Mouse (Mus musculus): ENCODE measurements around the gene Slc35b2.

The Slc35b2 gene

GRCm38 (mm10) chr17:45594195-45594594 lies 30.5 kb downstream of the Slc35b2 start:
- TF ChIP-seq POU5F1 (IDR thresholded peaks at IDR 0.05; ENCODE audit: borderline replicate concordance, low read length) (no peak), NANOG (IDR thresholded peaks at IDR 0.05; ENCODE audit: borderline replicate concordance, low read length) (no peak), CTCF (conservative IDR thresholded peaks at IDR 0.05; ENCODE audit: low read length) (no peak)
- Histone ChIP-seq H3K27me3 (ENCODE audit: insufficient read depth, low read length) (no peaks in the 10 kb centered on the region), H3K4me3 (replicated peaks; ENCODE audit: low read length) (peak overlapping the region; percentile 98), H3K36me3 (ENCODE audit: insufficient read depth, low read length) (peaks cover 54% of the 10 kb centered on the region), H3K9me3 (ENCODE audit: low read length) (no peaks in the 10 kb centered on the region), H3K4me1 (replicated peaks; ENCODE audit: low read depth, low read length) (peaks cover 89% of the 10 kb centered on the region)

GRCm38 (mm10) chr17:45594881-45595735 lies 31.4 kb downstream of the Slc35b2 start:
- no peaks in the 10 kb centered on the region for H3K9me3 ChIP-seq (ENCODE audit: low read length)
- H3K36me3 ChIP-seq (ENCODE audit: insufficient read depth, low read length) = peaks cover 49% of the 10 kb centered on the region
- H3K4me3 ChIP-seq (replicated peaks; ENCODE audit: low read length) = peak overlapping the region; percentile 98
- H3K4me1 ChIP-seq (replicated peaks; ENCODE audit: low read depth, low read length) = peaks cover 86% of the 10 kb centered on the region
- TF ChIP-seq CTCF (conservative IDR thresholded peaks at IDR 0.05; ENCODE audit: low read length) = no peak
- TF ChIP-seq POU5F1 (IDR thresholded peaks at IDR 0.05; ENCODE audit: borderline replicate concordance, low read length) = no peak
- no peak for TF ChIP-seq NANOG (IDR thresholded peaks at IDR 0.05; ENCODE audit: borderline replicate concordance, low read length)
- H3K27me3 ChIP-seq (ENCODE audit: insufficient read depth, low read length) = no peaks in the 10 kb centered on the region

GRCm38 (mm10) chr17:45595736-45596390 lies 32.2 kb downstream of the Slc35b2 start:
- no peaks in the 10 kb centered on the region for H3K27me3 ChIP-seq (ENCODE audit: insufficient read depth, low read length)
- TF ChIP-seq CTCF (conservative IDR thresholded peaks at IDR 0.05; ENCODE audit: low read length) = no peak
- TF ChIP-seq POU5F1 (IDR thresholded peaks at IDR 0.05; ENCODE audit: borderline replicate concordance, low read length) = no peak
- no peak for TF ChIP-seq NANOG (IDR thresholded peaks at IDR 0.05; ENCODE audit: borderline replicate concordance, low read length)
- H3K4me1 ChIP-seq (replicated peaks; ENCODE audit: low read depth, low read length) = peaks cover 86% of the 10 kb centered on the region
- peaks cover 49% of the 10 kb centered on the region for H3K36me3 ChIP-seq (ENCODE audit: insufficient read depth, low read length)
- no peaks in the 10 kb centered on the region for H3K9me3 ChIP-seq (ENCODE audit: low read length)
- peak overlapping the region; percentile 98 for H3K4me3 ChIP-seq (replicated peaks; ENCODE audit: low read length)

GRCm38 (mm10) chr17:45596631-45597396 lies 33.1 kb downstream of the Slc35b2 start:
- TF ChIP-seq CTCF (conservative IDR thresholded peaks at IDR 0.05; ENCODE audit: low read length) = no peak
- TF ChIP-seq POU5F1 (IDR thresholded peaks at IDR 0.05; ENCODE audit: borderline replicate concordance, low read length) = no peak
- TF ChIP-seq NANOG (IDR thresholded peaks at IDR 0.05; ENCODE audit: borderline replicate concordance, low read length) = no peak
- no peaks in the 10 kb centered on the region for H3K27me3 ChIP-seq (ENCODE audit: insufficient read depth, low read length)
- H3K36me3 ChIP-seq (ENCODE audit: insufficient read depth, low read length) = peaks cover 43% of the 10 kb centered on the region
- H3K4me1 ChIP-seq (replicated peaks; ENCODE audit: low read depth, low read length) = peaks cover 80% of the 10 kb centered on the region
- peak overlapping the region; percentile 98 for H3K4me3 ChIP-seq (replicated peaks; ENCODE audit: low read length)
- no peaks in the 10 kb centered on the region for H3K9me3 ChIP-seq (ENCODE audit: low read length)

GRCm38 (mm10) chr17:45597787-45598186 lies 34.1 kb downstream of the Slc35b2 start:
- Histone ChIP-seq H3K36me3 (ENCODE audit: insufficient read depth, low read length) (peaks cover 34% of the 10 kb centered on the region), H3K4me3 (replicated peaks; ENCODE audit: low read length) (peak overlapping the region; percentile 17; the same call in 1 of the 2 replicates), H3K4me1 (replicated peaks; ENCODE audit: low read depth, low read length) (peaks cover 77% of the 10 kb centered on the region), H3K27me3 (ENCODE audit: insufficient read depth, low read length) (no peaks in the 10 kb centered on the region), H3K9me3 (ENCODE audit: low read length) (no peaks in the 10 kb centered on the region)
- TF ChIP-seq POU5F1 (IDR thresholded peaks at IDR 0.05; ENCODE audit: borderline replicate concordance, low read length) (no peak), NANOG (IDR thresholded peaks at IDR 0.05; ENCODE audit: borderline replicate concordance, low read length) (no peak), CTCF (conservative IDR thresholded peaks at IDR 0.05; ENCODE audit: low read length) (no peak)

GRCm38 (mm10) chr17:45598376-45598775 lies 34.7 kb downstream of the Slc35b2 start:
- H3K36me3 ChIP-seq (ENCODE audit: insufficient read depth, low read length) = peaks cover 28% of the 10 kb centered on the region
- TF ChIP-seq CTCF (conservative IDR thresholded peaks at IDR 0.05; ENCODE audit: low read length) = no peak
- TF ChIP-seq NANOG (IDR thresholded peaks at IDR 0.05; ENCODE audit: borderline replicate concordance, low read length) = no peak
- no peak for TF ChIP-seq POU5F1 (IDR thresholded peaks at IDR 0.05; ENCODE audit: borderline replicate concordance, low read length)

GRCm38 (mm10) chr17:45598891-45599290 lies 35.2 kb downstream of the Slc35b2 start:
- peak overlapping the region; percentile 93 for H3K4me3 ChIP-seq (replicated peaks; ENCODE audit: low read length)
- H3K27me3 ChIP-seq (ENCODE audit: insufficient read depth, low read length) = no peaks in the 10 kb centered on the region
- H3K36me3 ChIP-seq (ENCODE audit: insufficient read depth, low read length) = peaks cover 24% of the 10 kb centered on the region
- H3K9me3 ChIP-seq (ENCODE audit: low read length) = no peaks in the 10 kb centered on the region
- H3K4me1 ChIP-seq (replicated peaks; ENCODE audit: low read depth, low read length) = peaks cover 77% of the 10 kb centered on the region
- TF ChIP-seq CTCF (conservative IDR thresholded peaks at IDR 0.05; ENCODE audit: low read length) (no peak), NANOG (IDR thresholded peaks at IDR 0.05; ENCODE audit: borderline replicate concordance, low read length) (no peak), POU5F1 (IDR thresholded peaks at IDR 0.05; ENCODE audit: borderline replicate concordance, low read length) (no peak)

More at GRCm38 (mm10) chr17:45598376-45598775, 34.7 kb downstream of the Slc35b2 start:
- H3K27me3 ChIP-seq (ENCODE audit: insufficient read depth, low read length) = no peaks in the 10 kb centered on the region
- peak overlapping the region; percentile 93 for H3K4me3 ChIP-seq (replicated peaks; ENCODE audit: low read length)
- peaks cover 77% of the 10 kb centered on the region for H3K4me1 ChIP-seq (replicated peaks; ENCODE audit: low read depth, low read length)
- H3K9me3 ChIP-seq (ENCODE audit: low read length) = no peaks in the 10 kb centered on the region

Data from E14TG2a.4 (cell line).